Mouse (Mus musculus) kidney, adult 2 months (tissue): ENCODE measurements at regions not wholly inside any gene's neighbourhood (a gene's known extent, or its start where the extent isn't known, plus 50 kb on each side); places are given as distances from the start of the nearest gene placed in this dataset.

Experiments
- DNase-seq: peaks from one replicate; pipeline ENCODE4 v3.0.0; 2021
- H3K27ac ChIP-seq: fragments of 200-500 bp; 2 replicates; pipeline ENCODE4 v1.5.1; 2012; ENCODE audit warnings: low read depth, low read length, control low read depth, inconsistent platforms; ENCODE audit not compliant: insufficient read depth
- H3K27me3 ChIP-seq: fragments of 200-500 bp; replicated peaks from 2 replicates; pipeline ENCODE4 v1.6.1; 2012; ENCODE audit warnings: mild to moderate bottlenecking, moderate library complexity, low read length, inconsistent platforms; ENCODE audit not compliant: control insufficient read depth, insufficient read depth
- H3K36me3 ChIP-seq: fragments of 200-500 bp; 2 replicates; pipeline ENCODE4 v1.6.1; 2012; ENCODE audit warnings: mild to moderate bottlenecking, moderate library complexity, low read length, inconsistent platforms; ENCODE audit not compliant: control insufficient read depth, insufficient read depth
- H3K4me1 ChIP-seq: fragments of 200-500 bp; 2 replicates; pipeline ENCODE4 v1.6.1; 2011; ENCODE audit warnings: low read length; ENCODE audit not compliant: control insufficient read depth, insufficient read depth
- H3K4me3 ChIP-seq: fragments of 200-500 bp; 2 replicates; pipeline ENCODE4 v1.5.1; 2011; ENCODE audit warnings: mild to moderate bottlenecking, low read depth, low read length, control low read depth; ENCODE audit not compliant: insufficient read depth
- CTCF ChIP-seq: fragments of 200-500 bp; conservative IDR thresholded peaks from 2 replicates; pipeline ENCODE4 v1.5.1; 2011; ENCODE audit warnings: low read depth, mild to moderate bottlenecking, control low read depth, low read length, moderate library complexity, mixed read lengths; ENCODE audit not compliant: insufficient read depth, insufficient read length
- POLR2A ChIP-seq: fragments of 200-500 bp; IDR thresholded peaks from one replicate; pipeline ENCODE4 v1.6.1; 2011; ENCODE audit warnings: low read depth, low read length, control low read depth
- WGBS: fragments of 180-500 bp; shearing (Covaris S2); methylation state at CpG from one replicate; pipeline ENCODE4 v1.1.7; 2018; 5-methylcytosine and 5-hydroxymethylcytosine counted together

- H3K4me3 ChIP-seq, result no peak overlapping the region
- peaks cover 3% of the 10 kb centered on the region; the same call in 1 of the 2 replicates for H3K4me1 ChIP-seq
- H3K36me3 ChIP-seq, result no peaks in the 10 kb centered on the region
- DNase-seq, result no peak
- 61% methylated on average over 7 of the region's 7 CpGs for WGBS
- H3K27ac ChIP-seq, result no peak overlapping the region
- TF ChIP-seq POLR2A (no peak), CTCF (no peak)
- H3K27me3 ChIP-seq, result no peaks in the 10 kb centered on the region
Observed at GRCm38 (mm10) chr14:99584144-99584543, 285.7 kb downstream of the Klf5 start.

- TF ChIP-seq CTCF (no peak), POLR2A (no peak)
- DNase-seq, result no peak
Observed at GRCm38 (mm10) chr14:99586029-99586428, 287.5 kb downstream of the Klf5 start.

DNA sequence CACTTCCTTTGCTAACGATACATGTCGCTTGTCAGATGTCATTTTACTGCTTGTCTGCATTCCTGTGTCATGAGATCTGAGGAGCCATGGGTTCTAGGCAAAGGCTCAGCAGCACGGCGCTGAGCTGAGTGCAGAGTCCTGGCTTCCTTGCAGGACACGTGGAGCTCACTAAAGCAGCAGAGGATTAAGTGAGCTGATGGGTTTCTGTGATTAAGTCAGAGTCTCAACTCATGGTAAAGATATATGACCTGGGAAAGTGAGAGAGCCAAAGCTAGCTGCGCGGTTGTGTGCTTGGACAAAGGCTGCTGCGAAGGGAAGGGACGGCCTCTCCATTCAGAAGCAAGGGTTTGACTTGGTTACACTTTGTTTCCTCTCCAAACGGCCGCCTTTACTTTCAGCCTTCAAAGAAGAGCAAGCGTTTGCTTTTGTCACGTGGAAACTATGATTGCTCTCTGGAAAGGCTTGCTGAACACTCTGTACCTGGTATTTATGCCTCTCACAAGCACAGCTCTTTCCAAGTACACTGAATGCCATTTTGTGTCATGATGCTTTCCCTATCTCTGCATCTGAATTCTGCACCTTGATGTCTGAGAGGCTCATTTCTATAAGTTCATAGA lies 292.5 kb downstream of the Klf5 start:
- H3K4me3 ChIP-seq, result no peak overlapping the region
- TF ChIP-seq POLR2A (no peak), CTCF (no peak)
- no peaks in the 10 kb centered on the region for H3K36me3 ChIP-seq
- 35% methylated on average over 13 of the region's 13 CpGs for WGBS
- H3K4me1 ChIP-seq, result no peaks in the 10 kb centered on the region
- no peak overlapping the region for H3K27ac ChIP-seq
- no peak for DNase-seq
- H3K27me3 ChIP-seq, result no peaks in the 10 kb centered on the region

More at GRCm38 (mm10) chr14:99586029-99586428, 287.5 kb downstream of the Klf5 start:
- H3K27ac ChIP-seq, result no peak overlapping the region
- H3K36me3 ChIP-seq, result no peaks in the 10 kb centered on the region
- H3K27me3 ChIP-seq, result no peaks in the 10 kb centered on the region
- H3K4me1 ChIP-seq, result no peaks in the 10 kb centered on the region
- 90% methylated on average over 7 of the region's 7 CpGs for WGBS
- no peak overlapping the region for H3K4me3 ChIP-seq

DNA sequence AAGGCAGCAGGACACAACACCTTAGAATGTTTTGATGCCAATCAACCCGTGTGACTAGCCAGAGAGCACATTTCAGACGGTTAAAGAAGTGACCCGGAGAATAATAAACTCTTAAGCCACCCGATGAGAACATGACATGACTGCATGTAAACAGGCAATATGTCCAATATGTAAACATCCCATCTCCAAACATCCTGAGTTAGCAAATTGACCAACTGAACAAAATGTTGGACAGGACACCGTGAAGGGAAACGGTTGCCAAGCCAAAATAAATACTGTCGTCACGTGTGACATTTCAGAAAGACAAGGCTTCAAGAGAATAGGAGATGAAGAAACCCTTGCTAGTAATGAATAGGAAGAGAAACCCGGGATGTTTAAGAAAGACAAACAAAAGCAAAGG lies 294.4 kb downstream of the Klf5 start:
- TF ChIP-seq CTCF (no peak), POLR2A (no peak)
- Histone ChIP-seq H3K36me3 (no peaks in the 10 kb centered on the region), H3K27me3 (no peaks in the 10 kb centered on the region), H3K4me3 (no peak overlapping the region), H3K27ac (no peak overlapping the region), H3K4me1 (no peaks in the 10 kb centered on the region)
- no peak for DNase-seq
- WGBS, result 67% methylated on average over 9 of the region's 9 CpGs

- no peaks in the 10 kb centered on the region for H3K27me3 ChIP-seq
- 69% methylated on average over 6 of the region's 6 CpGs for WGBS
- H3K36me3 ChIP-seq, result no peaks in the 10 kb centered on the region
- no peak overlapping the region for H3K27ac ChIP-seq
- H3K4me1 ChIP-seq, result no peaks in the 10 kb centered on the region
- H3K4me3 ChIP-seq, result no peak overlapping the region
- no peak for TF ChIP-seq CTCF
- TF ChIP-seq POLR2A, result no peak
- no peak for DNase-seq
Observed at GRCm38 (mm10) chr14:99593864-99594263, 295.4 kb downstream of the Klf5 start.

DNA sequence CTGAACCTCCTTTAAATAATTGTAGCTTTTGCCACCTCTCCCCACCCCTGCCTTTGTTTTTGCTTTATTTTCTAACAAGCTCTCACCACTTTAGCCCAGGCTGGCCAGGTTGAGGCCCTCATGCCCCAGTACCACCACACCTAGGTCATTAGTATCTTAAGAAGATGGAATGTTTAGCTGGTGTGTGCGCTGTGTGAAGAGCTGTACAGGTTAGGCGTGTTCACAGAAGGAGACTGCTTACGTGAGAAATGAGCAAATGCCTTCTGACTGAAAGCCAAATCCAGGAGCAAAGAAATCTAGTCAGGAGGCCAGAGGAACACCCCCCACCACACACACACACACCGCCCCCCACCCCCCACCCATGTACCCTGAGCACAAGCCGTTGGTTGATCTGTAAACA lies 303.4 kb downstream of the Klf5 start:
- no peak for TF ChIP-seq CTCF
- no peak for TF ChIP-seq POLR2A
- no peak overlapping the region for H3K27ac ChIP-seq
- no peak for DNase-seq
- 88% methylated on average over 5 of the region's 5 CpGs for WGBS
- H3K4me1 ChIP-seq, result no peaks in the 10 kb centered on the region
- H3K36me3 ChIP-seq, result no peaks in the 10 kb centered on the region
- H3K4me3 ChIP-seq, result no peak overlapping the region
- H3K27me3 ChIP-seq, result no peaks in the 10 kb centered on the region

- no peak for DNase-seq
- Histone ChIP-seq H3K36me3 (no peaks in the 10 kb centered on the region), H3K4me1 (no peaks in the 10 kb centered on the region), H3K27ac (no peak overlapping the region), H3K4me3 (no peak overlapping the region), H3K27me3 (no peaks in the 10 kb centered on the region)
- WGBS, result 74% methylated on average over 2 of the region's 2 CpGs
- TF ChIP-seq POLR2A (no peak), CTCF (no peak)
Observed at GRCm38 (mm10) chr14:99603257-99603656, 304.8 kb downstream of the Klf5 start.
